Mouse (Mus musculus) thymus, adult 2 months (tissue): Measurements from ENCODE around the gene Mesd.

Experiments used
- CTCF ChIP-seq: fragments of 200-500 bp; IDR thresholded peaks from 2 replicates; pipeline ENCODE4 v1.5.1; 2012; ENCODE audit warnings: mild to moderate bottlenecking, control low read depth, low read length, moderate library complexity, borderline replicate concordance; ENCODE audit not compliant: control insufficient read depth, poor library complexity, insufficient read depth; ENCODE audit errors: extremely low read depth
- POLR2A ChIP-seq: fragments of 200-500 bp; IDR thresholded peaks from 2 replicates; pipeline ENCODE4 v1.6.1; 2012; ENCODE audit warnings: mild to moderate bottlenecking, low read length, control low read depth, moderate library complexity; ENCODE audit not compliant: control insufficient read depth, poor library complexity, insufficient read depth; ENCODE audit errors: extremely low read depth

- TF ChIP-seq CTCF (no peak), POLR2A (no peak)
These were observed 30.3 kb downstream of the Mesd start for GRCm38 (mm10) chr7:83914566-83914965.
